Mouse (Mus musculus): ENCODE results near the gene Sim2. TPM values are rescaled to one million over a fixed set of nuclear protein-coding genes. Genes with fewer than 3 reads are reported as not detected.

The Sim2 gene
- polyA plus RNA-seq, 1 experiment from 2014 or later = not detected

GRCm38 (mm10) chr16:94087570-94088225, 3.0 kb downstream of the Sim2 start:
- Histone ChIP-seq H3K27ac (ENCODE audit: low read depth) (no peak overlapping the region), H3K4me1 (ENCODE audit: insufficient read depth) (peaks cover 9% of the 10 kb centered on the region), H3K4me2 (ENCODE audit: low read depth, low read length) (no peak overlapping the region), H3K36me3 (replicated peaks; ENCODE audit: insufficient read depth, low read length) (no peaks in the 10 kb centered on the region), H3K27me3 (ENCODE audit: insufficient read depth, low read length) (peaks cover 99% of the 10 kb centered on the region), H3K9ac (replicated peaks) (no peak overlapping the region), H3K4me3 (ENCODE audit: low read depth, low read length) (no peak overlapping the region), H3K9me3 (ENCODE audit: low read length) (no peaks in the 10 kb centered on the region)
- 11% methylated on average over 16 of the region's 16 CpGs for WGBS (ENCODE audit: insufficient replicate concordance)
- ATAC-seq (no peak), DNase-seq (no peak)
- TF ChIP-seq EP300 (IDR thresholded peaks at IDR 0.05; ENCODE audit: low read depth) (no peak), CTCF (IDR thresholded peaks at IDR 0.05; ENCODE audit: low read depth) (no peak)

DNA sequence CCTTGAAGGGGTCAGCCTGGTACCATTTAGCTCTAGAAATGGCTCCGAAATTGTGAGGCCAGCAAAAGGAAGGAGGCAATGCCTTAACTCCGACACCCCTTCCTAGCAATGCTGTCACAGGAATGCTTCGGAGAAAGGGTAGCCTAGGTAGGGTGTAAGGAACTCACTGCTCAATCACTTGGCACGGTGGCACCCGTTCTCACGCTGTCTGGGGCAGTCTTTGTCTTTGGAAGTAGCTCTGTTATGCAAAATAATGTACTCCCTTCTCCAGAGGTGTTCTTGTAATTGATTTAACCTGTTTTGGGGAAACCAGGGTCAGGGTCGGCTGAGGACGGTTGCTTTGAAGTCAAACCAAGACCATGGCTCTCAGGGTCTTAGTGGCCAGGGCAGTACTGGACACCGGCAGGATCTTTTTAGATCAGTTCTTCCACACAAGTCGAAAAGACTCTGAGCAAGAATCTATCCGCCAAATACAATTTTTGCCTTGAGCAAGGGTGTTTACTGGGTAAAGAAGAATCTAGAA, 3.6 kb downstream of the Sim2 start:
- Histone ChIP-seq H3K9ac (replicated peaks) (no peak overlapping the region), H3K27ac (ENCODE audit: low read depth) (no peak overlapping the region), H3K9me3 (ENCODE audit: low read length) (no peaks in the 10 kb centered on the region), H3K36me3 (replicated peaks; ENCODE audit: insufficient read depth, low read length) (no peaks in the 10 kb centered on the region), H3K4me2 (ENCODE audit: low read depth, low read length) (no peak overlapping the region), H3K27me3 (ENCODE audit: insufficient read depth, low read length) (peaks cover 99% of the 10 kb centered on the region), H3K4me1 (ENCODE audit: insufficient read depth) (peaks cover 9% of the 10 kb centered on the region), H3K4me3 (ENCODE audit: low read depth, low read length) (no peak overlapping the region)
- no peak for TF ChIP-seq CTCF (IDR thresholded peaks at IDR 0.05; ENCODE audit: low read depth)
- TF ChIP-seq EP300 (IDR thresholded peaks at IDR 0.05; ENCODE audit: low read depth) = no peak
- ATAC-seq (no peak), DNase-seq (no peak)
- 8% methylated on average over 11 of the region's 11 CpGs for WGBS (ENCODE audit: insufficient replicate concordance)

- Histone ChIP-seq H3K4me1 (ENCODE audit: insufficient read depth) (peaks cover 9% of the 10 kb centered on the region), H3K4me3 (ENCODE audit: low read depth, low read length) (no peak overlapping the region), H3K36me3 (replicated peaks; ENCODE audit: insufficient read depth, low read length) (no peaks in the 10 kb centered on the region), H3K9ac (replicated peaks) (no peak overlapping the region), H3K9me3 (ENCODE audit: low read length) (no peaks in the 10 kb centered on the region), H3K4me2 (ENCODE audit: low read depth, low read length) (no peak overlapping the region), H3K27me3 (ENCODE audit: insufficient read depth, low read length) (peaks cover 99% of the 10 kb centered on the region), H3K27ac (ENCODE audit: low read depth) (no peak overlapping the region)
- 7% methylated on average over 14 of the region's 14 CpGs for WGBS (ENCODE audit: insufficient replicate concordance)
- no peak for DNase-seq
- no peak for ATAC-seq
- no peak for TF ChIP-seq EP300 (IDR thresholded peaks at IDR 0.05; ENCODE audit: low read depth)
- TF ChIP-seq CTCF (IDR thresholded peaks at IDR 0.05; ENCODE audit: low read depth) = no peak
These were observed 4.3 kb downstream of the Sim2 start for GRCm38 (mm10) chr16:94088819-94089692.

DNA sequence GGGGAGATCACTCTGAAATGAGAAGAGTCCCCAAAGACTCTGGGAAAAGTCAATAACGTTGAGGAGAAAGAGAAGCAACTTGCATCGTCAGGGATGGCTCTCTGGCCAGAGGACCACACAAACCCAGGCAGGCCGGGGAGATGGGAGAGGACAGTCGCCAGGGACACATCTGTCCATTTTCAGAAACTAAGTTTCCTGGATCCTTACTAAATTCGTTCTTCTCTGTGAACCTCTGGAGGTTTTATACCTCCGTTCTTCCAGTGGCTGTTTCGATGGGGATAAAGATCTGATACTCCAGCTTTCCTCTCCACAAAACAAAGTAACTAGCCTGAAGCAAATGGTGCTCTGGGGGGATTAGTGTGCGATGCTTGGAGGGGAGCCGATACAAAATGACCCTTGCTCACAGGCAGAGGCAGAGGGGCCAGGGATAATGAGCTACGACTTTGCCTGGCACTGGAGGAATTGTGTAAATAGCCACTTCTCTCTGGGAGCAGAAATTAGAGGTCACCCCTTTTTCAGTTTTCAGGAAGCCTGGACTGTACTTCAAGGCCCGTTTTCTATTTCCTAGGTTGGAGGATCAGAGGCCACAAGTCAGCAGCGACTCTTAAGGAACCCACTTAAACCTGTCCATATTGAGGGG, 7.9 kb downstream of the Sim2 start:
- Histone ChIP-seq H3K27me3 (ENCODE audit: insufficient read depth, low read length) (peaks cover 100% of the 10 kb centered on the region), H3K4me2 (ENCODE audit: low read depth, low read length) (no peak overlapping the region), H3K4me1 (ENCODE audit: insufficient read depth) (no peaks in the 10 kb centered on the region), H3K36me3 (replicated peaks; ENCODE audit: insufficient read depth, low read length) (no peaks in the 10 kb centered on the region), H3K9me3 (ENCODE audit: low read length) (no peaks in the 10 kb centered on the region), H3K9ac (replicated peaks) (no peak overlapping the region), H3K27ac (ENCODE audit: low read depth) (no peak overlapping the region), H3K4me3 (ENCODE audit: low read depth, low read length) (no peak overlapping the region)
- ATAC-seq (no peak), DNase-seq (no peak)
- TF ChIP-seq EP300 (IDR thresholded peaks at IDR 0.05; ENCODE audit: low read depth) (no peak), CTCF (IDR thresholded peaks at IDR 0.05; ENCODE audit: low read depth) (no peak)
- 2% methylated on average over 12 of the region's 12 CpGs for WGBS (ENCODE audit: insufficient replicate concordance)

DNA sequence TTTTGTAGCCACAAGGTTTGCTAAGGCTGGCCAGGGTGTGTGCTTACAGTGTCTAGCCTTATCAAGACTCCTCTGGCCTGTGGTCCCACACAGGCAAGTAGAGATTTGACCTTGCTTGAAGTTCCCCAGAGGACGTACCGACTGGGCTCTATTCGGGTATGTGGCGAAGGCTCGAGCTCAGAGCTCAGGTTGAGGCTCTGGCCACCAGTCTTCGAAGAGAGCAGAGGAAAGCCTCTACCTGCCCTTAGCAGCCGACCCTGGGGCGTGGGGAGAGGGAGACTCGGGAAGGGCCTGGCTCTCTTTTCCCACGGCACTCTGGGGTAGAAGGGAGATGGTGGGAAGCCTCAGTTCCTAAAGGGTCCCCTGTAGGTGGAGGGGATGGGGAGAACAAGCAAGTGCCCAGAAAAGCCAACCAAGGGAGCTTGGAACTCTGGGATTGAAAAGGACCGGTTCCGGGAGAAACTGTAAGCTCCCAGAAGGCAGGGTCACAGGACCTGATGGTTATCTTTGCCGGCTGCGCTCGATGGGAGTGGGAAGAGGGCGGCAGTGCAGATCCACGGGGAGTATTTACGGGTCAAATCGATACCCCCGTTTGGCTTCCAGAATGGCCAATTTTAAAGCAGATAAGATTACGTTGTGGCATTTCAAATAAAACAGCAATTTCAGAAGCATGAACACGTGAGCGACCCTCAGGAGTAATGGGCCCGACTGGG, 8.6 kb downstream of the Sim2 start:
- Histone ChIP-seq H3K4me2 (ENCODE audit: low read depth, low read length) (no peak overlapping the region), H3K4me1 (ENCODE audit: insufficient read depth) (no peaks in the 10 kb centered on the region), H3K4me3 (ENCODE audit: low read depth, low read length) (no peak overlapping the region), H3K9ac (replicated peaks) (no peak overlapping the region), H3K27me3 (ENCODE audit: insufficient read depth, low read length) (peaks cover 100% of the 10 kb centered on the region), H3K27ac (ENCODE audit: low read depth) (no peak overlapping the region), H3K36me3 (replicated peaks; ENCODE audit: insufficient read depth, low read length) (no peaks in the 10 kb centered on the region), H3K9me3 (ENCODE audit: low read length) (no peaks in the 10 kb centered on the region)
- no peak for DNase-seq
- WGBS (ENCODE audit: insufficient replicate concordance) = 1% methylated on average over 24 of the region's 24 CpGs
- TF ChIP-seq EP300 (IDR thresholded peaks at IDR 0.05; ENCODE audit: low read depth) (no peak), CTCF (IDR thresholded peaks at IDR 0.05; ENCODE audit: low read depth) (no peak)
- no peak for ATAC-seq

All from liver, postnatal 0 days (tissue).